Mouse (Mus musculus) bone marrow macrophage, adult 2 months (primary cell): ENCODE results near the gene Ano4. TPM values are rescaled to one million over a fixed set of nuclear protein-coding genes. Genes with fewer than 3 reads are reported as not detected.
"Not testable (repeated sequence)": the region's sequence is repeated elsewhere in the genome, so short reads cannot be mapped to it uniquely, and the experiment has no call there.

Experiments
- H3K27ac ChIP-seq: 2 replicates; pipeline ENCODE4 v1.5.1; 2012; ENCODE audit warnings: low read depth, low read length; ENCODE audit not compliant: insufficient read depth
- H3K4me1 ChIP-seq: 2 replicates; pipeline ENCODE4 v1.6.1; 2012; ENCODE audit warnings: low read length; ENCODE audit not compliant: control insufficient read depth, insufficient read depth
- H3K4me3 ChIP-seq: 2 replicates; pipeline ENCODE4 v1.5.1; 2012; ENCODE audit warnings: mild to moderate bottlenecking, low read length, moderate library complexity; ENCODE audit not compliant: insufficient read depth
- CTCF ChIP-seq: IDR thresholded peaks from 2 replicates; pipeline ENCODE4 v1.5.1; 2012; ENCODE audit warnings: low read depth, mild to moderate bottlenecking, low read length, moderate library complexity
- POLR2A ChIP-seq: IDR thresholded peaks from 2 replicates; pipeline ENCODE4 v1.6.1; 2012; ENCODE audit warnings: mild to moderate bottlenecking, low read depth, low read length, borderline replicate concordance
- polyA plus RNA-seq: library from polyadenylated mRNA; stranded (reverse); fragments of >200 nt; gene quantifications from 2 replicates; pipeline ENCODE4 v1.2.4, GENCODE M21; 2012; ENCODE audit not compliant: missing spikeins, insufficient read depth, insufficient read length

The Ano4 gene
- polyA plus RNA-seq, 1 experiment, result not detected

GRCm38 (mm10) chr10:89092350-89093040, 252.1 kb downstream of the Ano4 start:
- H3K4me3 ChIP-seq, result no peak overlapping the region

GRCm38 (mm10) chr10:89077447-89077846, 267.1 kb downstream of the Ano4 start:
- H3K27ac ChIP-seq, result no peak overlapping the region
- no peak for TF ChIP-seq POLR2A
- TF ChIP-seq CTCF, result no peak

More at GRCm38 (mm10) chr10:89092350-89093040, 252.1 kb downstream of the Ano4 start:
- H3K4me1 ChIP-seq, result no peaks in the 10 kb centered on the region
- TF ChIP-seq CTCF (no peak), POLR2A (no peak)
- H3K27ac ChIP-seq, result no peak overlapping the region

GRCm38 (mm10) chr10:89055891-89056290, 288.7 kb downstream of the Ano4 start:
- Histone ChIP-seq H3K4me1 (no peaks in the 10 kb centered on the region), H3K4me3 (no peak overlapping the region), H3K27ac (no peak overlapping the region)
- TF ChIP-seq CTCF (no peak), POLR2A (no peak)

More at GRCm38 (mm10) chr10:89077447-89077846, 267.1 kb downstream of the Ano4 start:
- Histone ChIP-seq H3K4me1 (no peaks in the 10 kb centered on the region), H3K4me3 (no peak overlapping the region)

GRCm38 (mm10) chr10:89044921-89045320, 299.6 kb downstream of the Ano4 start:
- H3K4me3 ChIP-seq, H3K27ac ChIP-seq, H3K4me1 ChIP-seq: not testable (repeated sequence)

GRCm38 (mm10) chr10:89044166-89044565, 300.4 kb downstream of the Ano4 start:
- no peak for TF ChIP-seq POLR2A
- TF ChIP-seq CTCF, result no peak
- H3K27ac ChIP-seq, result no peak overlapping the region
- H3K4me1 ChIP-seq, result no peaks in the 10 kb centered on the region
- no peak overlapping the region for H3K4me3 ChIP-seq

GRCm38 (mm10) chr10:89018926-89019325, 325.6 kb downstream of the Ano4 start:
- TF ChIP-seq CTCF (no peak), POLR2A (no peak)
- Histone ChIP-seq H3K4me1 (no peaks in the 10 kb centered on the region), H3K4me3 (no peak overlapping the region), H3K27ac (no peak overlapping the region)

GRCm38 (mm10) chr10:89008303-89008702, 336.3 kb downstream of the Ano4 start:
- Histone ChIP-seq H3K27ac (no peak overlapping the region), H3K4me3 (no peak overlapping the region)

GRCm38 (mm10) chr10:89004518-89004917, 340.0 kb downstream of the Ano4 start:
- no peak for TF ChIP-seq CTCF
- TF ChIP-seq POLR2A, result no peak
- H3K4me3 ChIP-seq, result no peak overlapping the region
- no peaks in the 10 kb centered on the region for H3K4me1 ChIP-seq
- H3K27ac ChIP-seq, result no peak overlapping the region

More at GRCm38 (mm10) chr10:89008303-89008702, 336.3 kb downstream of the Ano4 start:
- no peaks in the 10 kb centered on the region for H3K4me1 ChIP-seq
- TF ChIP-seq POLR2A (no peak), CTCF (no peak)

- Histone ChIP-seq H3K4me3 (no peak overlapping the region), H3K4me1 (no peaks in the 10 kb centered on the region), H3K27ac (no peak overlapping the region)
- TF ChIP-seq POLR2A (no peak), CTCF (no peak)
Observed at GRCm38 (mm10) chr10:88986925-88987324, 357.6 kb downstream of the Ano4 start.

- Histone ChIP-seq H3K27ac (no peak overlapping the region), H3K4me3 (no peak overlapping the region), H3K4me1 (no peaks in the 10 kb centered on the region)
- no peak for TF ChIP-seq CTCF
- no peak for TF ChIP-seq POLR2A
Observed at GRCm38 (mm10) chr10:88983444-88983843, 361.1 kb downstream of the Ano4 start.

- Histone ChIP-seq H3K27ac (no peak overlapping the region), H3K4me3 (no peak overlapping the region), H3K4me1 (no peaks in the 10 kb centered on the region)
- TF ChIP-seq POLR2A (no peak), CTCF (no peak)
Observed at GRCm38 (mm10) chr10:88979451-88979850, 365.1 kb downstream of the Ano4 start.
